Mouse (Mus musculus) layer of hippocampus, adult 8-10 months (tissue): ENCODE data around the gene Kiss1. TPM values are rescaled to one million over a fixed set of nuclear protein-coding genes. Genes with fewer than 3 reads are reported as not detected.
"Not testable (repeated sequence)": the region's sequence is repeated elsewhere in the genome, so short reads cannot be mapped to it uniquely, and the experiment has no call there.

ENCODE experiments used
- DNase-seq, 2 experiments: peaks; one replicate each; pipeline ENCODE4 v3.0.0; 2022; ENCODE audit warnings: low spot score in 2 of 2
- total RNA-seq, 4 experiments: library from RNA; stranded (reverse); gene quantifications; 2 replicates each; pipeline ENCODE4 v1.2.4; 2022

Kiss1 gene
- total RNA-seq, 4 experiments from 2014 or later = not detected

GRCm38 (mm10) chr1:133317149-133317548, 4.5 kb upstream of the Kiss1 start:
- DNase-seq = no peak

- DNase-seq = no peak
Measured at GRCm38 (mm10) chr1:133323333-133323732, 1.7 kb downstream of the Kiss1 start.

- DNase-seq = no peak
Measured at GRCm38 (mm10) chr1:133325951-133326350, 4.3 kb downstream of the Kiss1 start.

GRCm38 (mm10) chr1:133327094-133327493, 5.4 kb downstream of the Kiss1 start:
- no peak for DNase-seq

- no peak for DNase-seq
Measured at GRCm38 (mm10) chr1:133328299-133328795, 6.7 kb downstream of the Kiss1 start.

GRCm38 (mm10) chr1:133328896-133329637, 7.4 kb downstream of the Kiss1 start:
- DNase-seq = no peak

- no peak for DNase-seq
Measured at GRCm38 (mm10) chr1:133329638-133329964, 7.9 kb downstream of the Kiss1 start.

- peak in 1 of 2 experiments; percentile 28 for DNase-seq
Measured at GRCm38 (mm10) chr1:133331142-133331541, 9.5 kb downstream of the Kiss1 start.

- no peak for DNase-seq
Measured at GRCm38 (mm10) chr1:133332656-133333430, 11.2 kb downstream of the Kiss1 start.

- no peak for DNase-seq
Measured at GRCm38 (mm10) chr1:133333937-133334336, 12.3 kb downstream of the Kiss1 start.

- DNase-seq = not testable (repeated sequence)
Measured at GRCm38 (mm10) chr1:133340403-133340802, 18.7 kb downstream of the Kiss1 start.

GRCm38 (mm10) chr1:133344357-133344756, 22.7 kb downstream of the Kiss1 start:
- no peak for DNase-seq

- no peak for DNase-seq
Measured at GRCm38 (mm10) chr1:133346531-133346930, 24.9 kb downstream of the Kiss1 start.

- DNase-seq = no peak
Measured at GRCm38 (mm10) chr1:133347226-133347625, 25.6 kb downstream of the Kiss1 start.

- DNase-seq = no peak
Measured at GRCm38 (mm10) chr1:133347693-133348520, 26.2 kb downstream of the Kiss1 start.

- no peak for DNase-seq
Measured at GRCm38 (mm10) chr1:133350210-133350609, 28.5 kb downstream of the Kiss1 start, which contains the start of gene Ren1. TSS of gene Ren1 (plus strand) at chr1:133350510.

GRCm38 (mm10) chr1:133351762-133352161, 30.1 kb downstream of the Kiss1 start:
- DNase-seq = no peak

- peak; percentile 78 to 85 for DNase-seq
Measured at GRCm38 (mm10) chr1:133353371-133353809, 31.7 kb downstream of the Kiss1 start.

GRCm38 (mm10) chr1:133355469-133355868, 33.8 kb downstream of the Kiss1 start:
- no peak for DNase-seq

GRCm38 (mm10) chr1:133355912-133356311, 34.2 kb downstream of the Kiss1 start:
- no peak for DNase-seq

GRCm38 (mm10) chr1:133356330-133356729, 34.7 kb downstream of the Kiss1 start:
- no peak for DNase-seq

GRCm38 (mm10) chr1:133361006-133361405, 39.3 kb downstream of the Kiss1 start:
- no peak for DNase-seq
